Mouse (Mus musculus) cerebellum, adult 8-10 months (tissue): ENCODE data around the gene 4933425L06Rik.
A peak's percentile ranks its signal among the peaks of the same experiment; 100 is the strongest.

Experiments used
- DNase-seq: peaks from one replicate; pipeline ENCODE4 v3.0.0; 2022

Gene 4933425L06Rik

DNA sequence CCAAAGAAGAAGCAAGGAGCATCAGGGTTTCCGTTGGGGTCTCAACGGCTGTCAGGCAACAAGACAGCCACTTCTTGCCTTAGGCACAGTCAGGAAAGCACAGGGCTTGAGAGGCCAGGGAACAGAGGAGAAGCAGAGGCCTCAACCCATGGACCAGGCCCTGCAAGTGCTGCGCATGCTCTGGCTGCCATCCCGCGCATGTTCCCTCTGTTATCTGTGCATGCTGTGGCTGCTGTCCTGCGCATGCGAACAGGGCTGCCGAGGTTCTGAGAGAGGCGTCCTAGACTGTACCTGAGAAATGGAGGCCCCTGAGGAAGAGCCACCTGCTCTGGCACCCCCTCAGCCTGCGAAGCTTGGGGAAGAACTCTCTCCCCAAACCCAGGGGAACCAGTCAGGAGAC, at the start of gene 4933425L06Rik:
Gene 4933425L06Rik (plus strand): TSS at position 261 of the 400 bp plus-strand sequence.
- DNase-seq = no peak

DNA sequence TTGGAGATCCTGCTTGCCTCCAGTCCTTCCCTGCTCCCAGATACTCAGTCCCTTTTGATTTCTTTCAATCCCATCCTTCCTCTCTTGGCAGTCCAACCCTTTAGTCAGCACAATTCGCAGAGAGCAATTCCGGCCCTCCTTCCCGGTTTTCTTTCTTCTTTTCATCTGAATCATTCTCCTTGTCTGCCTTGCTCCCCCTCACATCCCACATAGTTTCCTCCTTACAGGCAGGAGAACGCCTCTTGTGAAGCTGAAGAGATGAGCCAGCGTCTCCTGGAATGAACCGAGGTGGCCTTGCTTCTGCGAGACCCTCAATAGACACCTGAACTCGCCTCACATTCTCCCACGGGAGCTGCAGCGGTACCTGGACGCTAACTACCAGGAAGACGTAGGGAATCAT, 44.1 kb upstream of the 4933425L06Rik start:
- no peak for DNase-seq

- DNase-seq = no peak
These were observed 43.6 kb upstream of the 4933425L06Rik start for GRCm38 (mm10) chr13:105038334-105038733.

DNA sequence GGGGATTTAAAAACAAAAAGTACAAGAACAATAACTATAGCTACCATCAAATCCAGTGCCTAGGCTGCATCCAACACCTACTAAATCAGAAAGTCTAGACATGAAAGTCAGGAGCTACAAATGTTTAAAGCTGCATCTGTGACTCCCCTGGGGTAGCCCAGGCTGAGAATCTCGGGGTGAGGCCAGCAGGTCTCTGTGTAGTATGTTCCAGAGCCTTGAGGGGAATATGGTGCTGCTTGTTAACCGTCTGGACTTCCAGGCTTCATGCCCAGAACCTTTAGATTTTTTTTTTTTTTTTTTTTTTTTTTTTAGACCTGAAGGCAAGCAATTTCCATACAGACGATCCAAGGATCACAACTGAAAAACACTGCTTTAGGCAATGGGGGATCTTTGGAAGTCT, 38.0 kb upstream of the 4933425L06Rik start:
- DNase-seq = no peak

DNA sequence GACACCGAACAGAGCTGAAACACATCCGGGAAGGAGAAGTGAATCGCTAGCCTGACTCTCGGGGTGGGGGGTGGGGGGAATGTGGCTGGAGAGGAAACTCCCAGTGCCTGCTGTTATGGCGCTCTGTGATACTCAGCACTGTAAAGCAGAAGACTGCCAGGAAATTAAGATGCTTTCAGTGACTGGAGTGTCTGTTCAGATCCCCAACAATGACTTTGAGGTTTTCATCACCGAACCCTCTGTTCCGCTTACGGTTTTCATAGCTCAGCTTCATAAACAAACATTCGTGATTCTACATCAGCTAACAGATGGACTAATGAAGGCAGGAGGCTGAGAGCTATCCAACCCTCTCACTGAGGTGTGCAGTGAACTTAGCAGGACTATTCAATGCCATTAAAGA, 34.5 kb upstream of the 4933425L06Rik start:
- no peak for DNase-seq

- no peak for DNase-seq
These were observed 33.3 kb upstream of the 4933425L06Rik start for GRCm38 (mm10) chr13:105048662-105049061.

GRCm38 (mm10) chr13:105051432-105051831, 30.5 kb upstream of the 4933425L06Rik start:
- DNase-seq = no peak

DNA sequence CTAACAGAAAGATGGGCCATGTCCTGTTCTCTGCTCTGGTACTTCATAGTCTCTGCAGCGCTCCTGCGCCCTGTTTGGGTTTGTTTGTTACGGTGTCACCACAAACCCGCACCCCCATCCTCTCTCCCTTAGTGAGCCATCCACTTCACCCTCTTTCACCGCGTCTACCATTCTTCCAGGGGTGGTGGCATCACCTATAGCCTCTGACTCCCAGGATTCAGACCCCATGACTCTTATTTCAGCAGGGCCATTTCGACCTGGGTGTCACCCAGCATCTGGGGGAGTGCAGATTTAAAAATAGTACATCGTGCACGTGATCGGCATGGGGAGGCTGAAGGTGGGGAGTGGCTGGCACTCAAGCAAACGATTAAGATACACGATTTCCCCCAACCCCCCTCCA, 28.3 kb upstream of the 4933425L06Rik start:
- peak; percentile 48 for DNase-seq

DNA sequence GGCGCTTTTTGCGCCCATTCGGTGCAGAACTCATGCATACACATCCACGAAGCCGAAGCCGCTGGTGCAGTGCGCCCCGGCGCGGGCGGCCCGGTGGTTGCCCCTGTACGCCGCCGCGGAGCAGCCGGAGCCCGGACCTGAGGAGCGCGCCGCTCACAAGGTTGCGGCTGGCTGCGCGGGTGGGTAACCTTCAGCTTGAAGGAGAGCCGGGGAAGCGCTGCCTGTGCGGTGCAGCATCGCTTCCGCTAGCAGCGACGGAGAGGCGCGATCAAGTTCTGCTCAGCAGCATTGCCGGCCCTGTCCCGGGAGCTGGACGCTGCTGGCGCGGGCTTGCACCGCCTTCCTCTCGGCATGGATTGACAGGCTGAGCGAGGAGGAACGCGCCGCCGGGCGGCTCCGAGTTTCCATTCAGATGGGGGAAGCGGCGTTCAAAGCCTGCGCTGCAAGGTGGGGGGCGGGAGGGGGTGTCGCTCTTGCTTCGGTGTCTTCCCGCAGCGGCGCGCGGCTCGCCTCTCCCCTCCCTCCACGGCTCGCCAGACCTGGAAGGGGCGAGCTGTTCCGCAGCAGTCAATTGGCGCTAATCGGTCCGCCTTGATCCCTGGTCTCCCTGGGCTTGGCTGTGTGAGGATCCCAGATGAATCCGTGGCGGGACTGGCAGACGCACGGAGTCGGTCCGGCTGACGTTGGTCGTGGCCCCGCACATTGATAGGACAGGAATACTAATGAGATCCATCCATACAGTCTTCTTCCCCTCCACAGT, 27.6 kb upstream of the 4933425L06Rik start, which contains the start of gene Rgs7bp:
Gene Rgs7bp (minus strand): TSS at position 750 of the 760 bp plus-strand sequence.
- peak; percentile 78 for DNase-seq

DNA sequence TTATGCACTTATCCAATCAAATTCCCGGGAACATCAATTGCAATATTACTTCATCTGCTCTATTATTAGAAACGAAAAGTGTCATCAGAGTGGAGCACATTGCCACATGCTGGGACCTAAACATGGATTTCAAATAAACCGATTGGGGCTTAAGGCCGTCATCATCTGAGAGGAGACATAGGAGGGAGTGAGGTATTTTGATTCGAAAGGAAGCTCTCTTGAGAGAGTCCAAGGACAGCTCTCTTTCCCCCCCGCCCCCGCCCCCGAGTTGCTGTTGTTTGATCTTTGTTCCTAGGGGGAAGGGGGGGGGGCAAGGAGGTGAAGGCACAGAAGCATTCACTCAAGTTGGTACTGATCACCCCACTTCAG, 27.0 kb upstream of the 4933425L06Rik start:
- DNase-seq = no peak

GRCm38 (mm10) chr13:105055374-105055773, 26.5 kb upstream of the 4933425L06Rik start:
- DNase-seq = no peak

GRCm38 (mm10) chr13:105066119-105066518, 15.8 kb upstream of the 4933425L06Rik start:
- no peak for DNase-seq

DNA sequence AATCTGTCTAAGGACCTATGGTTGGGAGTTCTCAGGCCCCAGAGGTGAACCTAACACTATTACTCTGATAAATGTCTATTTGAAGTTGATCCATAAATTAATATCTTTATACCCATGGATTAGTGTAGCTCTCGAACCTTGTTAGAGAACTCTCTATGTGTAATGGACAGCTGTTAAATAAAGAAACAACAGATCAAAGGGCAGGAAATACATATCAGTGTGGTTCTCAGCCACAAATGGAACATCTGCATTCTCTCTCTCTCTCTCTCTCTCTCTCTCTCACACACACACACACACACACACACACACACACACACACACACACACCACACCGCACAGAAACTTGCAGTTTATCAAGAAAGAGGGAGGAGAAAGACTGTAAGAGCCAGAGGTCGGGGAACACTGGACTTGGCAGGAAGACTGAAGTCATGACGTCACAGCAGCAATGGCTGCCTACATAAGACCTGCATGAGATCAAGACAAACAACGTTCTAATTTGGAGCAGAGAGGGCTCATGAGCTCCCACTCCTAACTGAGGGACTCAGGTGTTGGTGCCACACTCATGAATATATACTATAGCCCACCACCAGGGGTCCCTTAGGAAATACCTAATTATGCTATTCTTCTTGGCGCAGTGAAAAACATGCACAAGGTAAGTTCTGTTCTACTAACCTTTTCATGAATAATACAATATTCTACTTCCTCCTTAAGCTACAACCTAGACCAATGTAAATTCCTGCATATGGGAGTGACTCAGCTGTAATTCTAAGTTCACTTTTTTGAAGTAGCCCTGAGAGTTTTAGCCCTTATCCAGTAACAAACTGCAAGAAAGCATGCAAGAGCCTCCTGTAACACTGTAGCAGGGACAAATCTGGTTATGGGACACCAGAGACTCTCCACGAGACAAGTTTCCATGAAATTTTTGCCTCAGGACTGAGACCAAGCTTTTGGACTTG, 14.8 kb upstream of the 4933425L06Rik start:
- DNase-seq = no peak

DNA sequence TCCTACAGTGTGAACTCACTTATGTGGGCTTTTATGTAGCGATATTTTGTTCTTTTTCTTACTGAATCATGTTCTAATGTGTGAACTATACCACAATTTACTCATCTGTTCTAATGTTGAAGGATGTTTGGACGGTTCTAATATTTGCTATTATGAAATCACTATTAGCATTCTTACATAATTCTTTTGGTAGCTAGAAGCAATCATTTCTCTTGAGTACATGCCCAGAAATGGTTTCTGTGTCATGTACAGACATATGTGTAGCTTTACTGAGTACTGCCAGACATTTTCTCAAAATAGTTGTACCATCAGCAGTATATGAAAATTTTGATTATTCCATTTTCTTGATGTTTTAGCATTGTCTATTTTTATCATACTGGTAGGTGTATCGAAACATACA, 7.4 kb downstream of the 4933425L06Rik start:
- DNase-seq = no peak

GRCm38 (mm10) chr13:105096316-105096715, 14.4 kb downstream of the 4933425L06Rik start:
- no peak for DNase-seq

- DNase-seq = no peak
These were observed 18.8 kb downstream of the 4933425L06Rik start for GRCm38 (mm10) chr13:105100705-105101104.

DNA sequence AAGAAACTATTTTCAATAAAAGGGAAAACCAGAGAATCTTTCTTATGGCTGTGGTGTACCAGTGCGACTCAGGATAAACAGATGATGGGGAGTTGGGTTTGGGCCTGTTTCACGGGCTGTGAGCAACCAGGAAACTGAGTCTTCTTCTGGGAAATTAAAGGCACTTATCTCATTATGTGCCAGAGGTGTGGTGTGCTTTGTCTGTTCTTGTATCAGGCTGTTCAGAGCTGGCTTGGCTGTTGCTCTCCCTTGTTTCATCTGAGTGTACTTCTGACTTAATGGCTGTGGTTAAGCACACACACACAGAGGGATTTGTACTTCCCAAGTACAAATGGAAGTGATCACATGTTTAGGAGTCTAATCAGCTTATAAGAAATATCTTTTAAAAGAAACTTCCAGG, 22.5 kb downstream of the 4933425L06Rik start:
- no peak for DNase-seq

DNA sequence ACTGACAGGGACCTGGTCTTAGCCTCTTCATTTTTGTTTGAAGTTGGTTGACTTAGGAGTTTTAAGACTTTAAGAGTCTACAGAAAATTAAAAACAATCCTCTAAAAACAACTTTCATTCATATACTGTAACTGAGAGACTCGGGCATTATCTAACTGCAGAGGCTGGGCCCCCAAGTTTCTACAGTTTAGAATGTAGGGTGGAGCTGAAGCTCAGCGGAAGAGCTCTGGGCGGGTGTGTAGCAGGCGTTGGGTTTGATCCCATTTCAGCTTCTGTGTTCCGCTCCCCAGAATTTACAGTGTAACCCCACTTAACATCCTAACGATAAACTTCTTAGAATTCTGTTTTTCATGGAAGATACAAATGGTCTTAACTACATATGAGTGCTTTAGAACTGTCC, 29.7 kb downstream of the 4933425L06Rik start:
- DNase-seq = no peak

DNA sequence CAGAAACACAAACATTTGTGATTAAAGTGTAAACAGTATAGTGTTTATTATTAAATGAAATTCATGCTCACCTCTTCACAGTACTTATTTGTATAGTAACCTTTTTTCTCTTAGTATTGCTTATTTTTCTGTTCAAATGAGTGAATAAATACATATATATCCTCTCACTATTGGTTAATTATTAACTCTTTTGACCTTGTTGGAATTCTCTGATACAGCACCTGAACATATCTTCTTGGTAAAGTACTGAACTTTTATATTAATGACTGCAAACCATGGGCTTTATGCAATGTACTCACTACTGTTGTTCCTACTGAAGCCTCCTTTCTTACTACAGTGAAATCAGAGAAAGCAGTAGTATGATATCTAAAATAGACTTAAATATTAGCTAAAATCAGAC, 39.7 kb downstream of the 4933425L06Rik start:
- DNase-seq = no peak

DNA sequence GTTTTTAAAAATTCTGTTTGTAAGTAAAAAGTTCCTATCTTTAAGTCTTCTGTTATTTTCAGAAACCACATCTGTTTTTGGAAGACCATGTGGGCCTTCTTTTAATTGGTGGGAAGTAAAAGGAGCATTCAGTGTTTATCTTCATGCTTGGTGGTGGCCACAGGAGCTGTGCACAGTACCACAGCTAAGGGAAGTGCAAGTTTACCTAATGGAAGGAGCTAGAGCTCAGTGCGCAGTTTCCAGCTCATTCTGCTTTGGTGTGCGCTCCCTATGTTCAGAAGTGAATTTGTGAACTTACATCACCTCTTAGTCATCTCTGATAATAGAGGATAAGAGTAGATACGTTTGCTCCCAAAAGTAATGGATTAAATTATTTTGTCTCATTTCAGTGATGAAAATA, 40.2 kb downstream of the 4933425L06Rik start:
- DNase-seq = no peak

DNA sequence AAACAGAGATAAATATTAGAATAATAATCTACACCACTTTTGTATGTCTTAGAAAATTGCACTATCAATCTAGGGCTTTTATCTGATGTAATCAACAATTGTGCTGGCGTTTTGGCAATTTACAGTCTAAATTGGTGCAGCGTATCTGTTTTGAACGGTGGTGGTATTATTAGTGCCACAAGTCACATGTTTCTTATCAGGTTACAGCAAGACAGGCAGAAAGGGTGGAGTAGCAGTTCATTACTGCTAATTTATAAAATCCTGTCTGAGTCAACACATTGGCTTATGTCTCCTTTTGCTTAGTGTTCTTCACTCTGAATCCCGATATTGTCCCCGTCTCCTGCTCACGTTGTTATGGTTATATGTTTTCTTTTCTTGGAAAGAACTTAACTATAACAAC, 48.2 kb downstream of the 4933425L06Rik start:
- DNase-seq = no peak

DNA sequence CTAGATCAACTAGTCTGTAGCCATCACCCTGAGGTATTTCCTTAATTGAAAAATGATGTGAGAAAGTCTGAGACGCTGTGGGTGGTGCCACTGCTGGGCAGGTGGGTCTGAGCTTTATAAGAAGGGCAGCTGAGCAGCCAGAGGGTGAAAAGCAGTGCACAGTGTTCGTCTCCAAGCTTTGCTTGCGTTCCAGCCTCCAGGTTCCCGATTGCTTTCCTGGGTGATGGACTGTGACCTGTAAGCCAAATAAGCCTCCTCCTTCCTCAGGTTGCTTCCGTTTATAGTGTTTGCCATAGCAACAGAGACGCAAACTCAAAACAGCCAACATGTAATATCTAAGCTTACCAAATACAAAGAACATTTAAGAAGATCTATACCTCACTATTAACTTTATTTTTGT, 50.4 kb downstream of the 4933425L06Rik start:
- DNase-seq = no peak

DNA sequence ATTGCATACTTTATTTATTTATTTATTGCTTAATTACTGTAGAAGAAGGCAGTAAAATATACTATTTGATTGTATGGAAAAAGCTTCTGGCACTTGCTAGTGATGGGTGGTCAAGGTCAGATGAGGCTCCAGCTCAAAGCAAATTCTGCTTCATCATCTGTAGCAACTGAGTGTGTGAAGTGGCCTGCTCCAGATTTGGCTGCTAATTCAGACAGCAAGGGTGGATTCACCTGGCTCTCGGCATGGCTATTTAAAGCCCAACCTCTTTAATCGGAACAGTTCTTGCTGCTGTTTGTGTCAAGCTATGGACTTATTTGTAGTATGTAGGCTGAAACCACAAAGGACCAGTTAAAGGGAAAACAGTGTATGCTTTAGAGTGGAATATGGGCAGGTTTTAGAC, 50.9 kb downstream of the 4933425L06Rik start:
- no peak for DNase-seq

DNA sequence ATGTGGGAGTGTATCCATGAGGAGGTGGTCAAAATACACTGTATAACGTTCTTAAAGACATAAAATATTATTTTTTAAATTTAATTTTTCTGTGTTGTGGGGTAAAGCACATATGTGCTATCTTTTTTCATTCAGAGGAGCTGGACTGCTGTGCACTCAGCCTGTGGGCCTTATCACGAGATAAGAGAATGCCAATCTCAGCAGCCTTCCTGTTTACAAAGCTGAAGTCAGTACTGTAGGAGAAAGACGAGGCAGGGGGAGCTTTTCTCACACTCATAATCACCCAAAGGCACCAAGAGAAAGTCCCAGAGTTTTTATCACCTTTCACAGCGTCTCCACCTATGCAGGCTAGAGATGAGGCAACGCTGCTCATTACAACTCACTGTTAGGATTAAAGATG, 52.5 kb downstream of the 4933425L06Rik start:
- DNase-seq = no peak
